Mouse (Mus musculus): ENCODE data around the gene Hba-a2.
"Not testable (repeated sequence)": the region's sequence is repeated elsewhere in the genome, so short reads cannot be mapped to it uniquely, and the experiment has no call there.

Hba-a2 gene

GRCm38 (mm10) chr11:32296203-32296602 is at the start of gene Hba-a2:
TSS of gene Hba-a2 (plus strand) at chr11:32296489.
- in situ Hi-C loops (cut with MboI; ENCODE audit: low sequenced_read_pairs), result not testable (repeated sequence)

GRCm38 (mm10) chr11:32247068-32247467 is 49.2 kb upstream of the Hba-a2 start:
- in situ Hi-C loops (cut with MboI; ENCODE audit: low sequenced_read_pairs), result no loop called here

- in situ Hi-C loops (cut with MboI; ENCODE audit: low sequenced_read_pairs), result no loop called here
Observed at GRCm38 (mm10) chr11:32248350-32248749, 47.9 kb upstream of the Hba-a2 start.

DNA sequence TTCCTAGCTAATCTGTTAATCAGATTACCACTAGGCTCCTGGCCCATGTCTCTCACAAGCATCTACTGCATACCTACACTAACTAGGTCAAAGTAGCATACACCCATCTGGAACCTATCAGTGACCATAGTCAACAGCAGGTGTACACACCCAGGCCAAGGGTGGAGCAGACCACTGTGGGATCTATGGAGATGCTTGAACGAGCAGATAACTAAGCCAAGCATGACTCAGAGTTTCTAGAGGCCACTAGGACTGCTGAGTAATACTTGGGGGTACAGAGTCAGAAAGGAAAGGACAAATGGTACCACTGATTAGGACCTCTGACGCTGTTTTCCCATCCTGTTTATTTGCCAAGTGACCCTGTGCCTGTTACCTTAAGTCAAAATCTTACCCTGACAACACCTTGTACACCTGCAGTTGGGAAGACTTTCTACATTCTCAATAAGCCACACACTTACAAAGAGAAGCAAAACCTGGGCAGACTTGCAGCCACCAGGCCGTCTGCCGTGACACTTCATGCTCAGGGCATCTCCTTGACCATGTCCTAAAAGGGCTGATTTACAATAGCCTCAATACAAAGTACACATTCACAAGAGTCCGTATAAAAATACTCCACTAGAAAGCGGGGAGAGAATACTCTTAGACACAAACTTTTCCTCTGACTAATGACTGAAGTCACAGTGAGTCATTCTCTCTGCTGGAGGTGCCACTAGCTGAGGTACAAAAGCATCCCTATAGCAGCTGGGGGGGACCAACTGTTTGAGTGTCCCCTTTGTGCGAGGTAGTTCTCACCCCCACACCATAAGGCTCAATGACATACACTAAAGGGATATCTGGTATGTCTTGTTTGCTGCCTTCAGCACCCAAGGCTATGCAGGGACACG is 45.2 kb upstream of the Hba-a2 start:
- in situ Hi-C loops (cut with MboI; ENCODE audit: low sequenced_read_pairs), result no loop called here

DNA sequence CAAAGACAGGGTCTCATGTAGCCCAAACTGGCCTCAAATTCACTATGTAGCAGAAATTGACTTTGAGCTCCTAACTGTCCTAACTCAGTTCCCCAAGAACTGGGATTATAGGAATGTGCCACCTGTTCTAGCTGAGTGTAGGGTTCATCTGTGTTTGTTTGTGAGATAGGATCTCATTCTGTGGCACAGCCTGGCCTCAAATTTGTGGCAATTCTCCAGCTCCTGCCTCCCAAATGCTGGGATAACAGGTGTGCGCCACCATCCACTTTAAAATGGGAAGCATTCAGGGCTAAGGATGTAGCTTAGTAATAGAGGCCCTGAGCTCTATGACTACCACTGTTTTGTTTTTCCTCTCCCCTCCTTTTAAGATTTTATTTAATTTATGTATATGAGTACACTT is 43.2 kb upstream of the Hba-a2 start:
- in situ Hi-C loops (cut with MboI; ENCODE audit: low sequenced_read_pairs), result no loop called here

- in situ Hi-C loops (cut with MboI; ENCODE audit: low sequenced_read_pairs), result no loop called here
Observed at GRCm38 (mm10) chr11:32256146-32256545, 40.1 kb upstream of the Hba-a2 start.

DNA sequence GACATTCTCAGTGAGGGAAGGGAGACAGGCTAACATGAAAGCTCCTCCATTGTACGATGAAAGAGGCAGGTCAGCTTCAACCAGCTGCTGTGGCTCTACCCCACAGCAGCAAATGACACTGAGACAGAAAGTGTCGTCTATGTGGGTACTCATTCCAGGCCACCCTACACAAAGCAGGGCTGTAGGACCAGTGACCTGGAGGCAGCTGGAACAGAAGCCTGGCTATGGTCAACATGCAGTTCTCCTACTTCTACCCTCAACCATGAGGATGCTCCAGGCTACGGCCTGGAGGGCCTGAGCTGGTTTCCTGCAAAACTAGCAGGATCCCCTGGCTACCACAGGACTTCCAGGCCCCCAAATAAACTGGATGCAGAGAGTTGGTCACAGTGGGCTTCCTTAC is 39.7 kb upstream of the Hba-a2 start:
- in situ Hi-C loops (cut with MboI; ENCODE audit: low sequenced_read_pairs), result no loop called here

DNA sequence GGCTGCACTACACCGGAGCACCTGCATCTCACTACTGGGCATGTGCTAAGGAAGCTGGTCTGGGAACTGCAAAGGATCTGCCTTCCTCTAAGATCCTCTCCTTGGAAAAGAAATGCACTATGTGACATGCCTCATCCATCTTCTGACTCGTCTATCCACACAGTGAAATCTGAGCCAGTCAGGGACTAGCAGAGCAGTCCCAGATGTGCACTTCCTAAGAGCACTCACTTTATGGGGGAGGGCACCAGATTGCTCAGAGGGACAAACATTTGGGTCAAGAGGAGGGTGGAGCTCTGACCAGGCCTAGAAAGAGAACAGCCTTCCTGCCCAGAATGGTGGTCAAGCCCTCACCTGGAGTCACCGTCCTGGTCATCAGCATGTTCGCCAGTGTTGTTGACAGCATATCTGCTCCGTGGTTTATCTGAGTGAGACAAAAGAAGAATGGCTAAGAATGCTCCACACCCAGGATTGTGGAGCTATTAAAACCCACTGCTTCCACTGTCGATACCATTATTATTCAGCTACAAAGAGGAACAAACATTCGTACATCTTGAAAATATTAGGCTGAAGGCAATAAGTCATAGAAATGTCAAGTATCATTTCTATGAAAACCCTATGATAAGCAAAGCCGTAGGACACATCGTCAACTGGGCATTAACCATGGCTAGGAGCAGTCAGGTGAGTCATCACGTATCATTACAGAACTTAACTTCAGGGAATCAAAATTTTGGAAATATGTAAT is 33.4 kb upstream of the Hba-a2 start:
- in situ Hi-C loops (cut with MboI; ENCODE audit: low sequenced_read_pairs), result no loop called here

GRCm38 (mm10) chr11:32265117-32265738 is 31.1 kb upstream of the Hba-a2 start:
- in situ Hi-C loops (cut with MboI; ENCODE audit: low sequenced_read_pairs), result no loop called here

DNA sequence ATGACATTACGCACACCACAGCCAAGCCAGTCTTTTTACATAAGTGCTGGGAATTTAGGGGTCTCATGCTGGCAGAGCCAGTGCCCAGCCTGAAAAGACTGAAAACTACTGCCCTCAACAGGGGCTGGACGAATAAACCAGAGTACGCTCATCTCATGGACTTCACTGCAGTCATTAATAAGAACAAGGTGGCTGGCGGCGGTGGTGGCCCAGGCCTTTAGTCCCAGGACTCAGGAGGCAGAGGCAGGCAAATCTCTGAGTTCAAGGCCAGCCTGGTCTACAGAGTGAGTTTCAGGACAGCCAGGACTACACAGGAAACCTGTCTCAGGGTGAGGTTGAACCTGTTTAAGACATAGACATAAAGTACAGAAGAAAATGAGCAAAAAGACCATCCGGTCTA is 30.1 kb upstream of the Hba-a2 start:
- in situ Hi-C loops (cut with MboI; ENCODE audit: low sequenced_read_pairs), result no loop called here

GRCm38 (mm10) chr11:32266776-32267175 is 29.5 kb upstream of the Hba-a2 start:
- in situ Hi-C loops (cut with MboI; ENCODE audit: low sequenced_read_pairs), result no loop called here

DNA sequence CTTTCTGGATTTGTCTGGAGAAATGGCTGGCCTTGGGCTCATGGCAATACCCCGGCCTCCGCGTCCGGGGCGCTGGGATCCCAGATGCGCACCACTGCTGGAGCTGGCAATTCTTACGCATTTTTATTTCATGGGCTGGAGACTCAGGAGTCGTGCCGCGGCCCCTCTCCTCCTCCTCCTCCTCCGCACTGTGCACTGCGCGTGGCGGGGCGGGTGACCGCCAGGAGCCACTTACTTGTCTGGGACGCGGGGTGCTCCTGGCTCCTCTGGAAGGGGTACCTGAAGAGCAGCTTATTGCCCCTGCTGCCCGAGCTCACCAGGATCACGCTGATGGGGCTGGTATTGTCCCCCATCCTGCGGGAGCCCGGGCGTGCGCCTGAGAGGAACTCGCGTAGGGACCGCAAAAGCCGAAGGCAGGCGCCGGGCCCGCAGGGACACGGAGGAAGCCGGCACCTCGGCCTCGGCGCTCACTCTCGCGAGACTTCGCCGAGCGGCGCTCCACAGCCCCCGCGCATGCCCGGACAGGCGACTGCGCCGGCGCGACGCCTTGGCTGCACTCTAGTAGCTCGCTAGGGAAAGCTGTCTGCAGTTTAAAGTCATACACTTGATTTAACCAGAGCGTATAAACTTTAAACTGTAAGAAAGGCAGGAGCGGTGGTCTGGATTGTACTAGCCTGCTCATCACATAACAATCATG is 29.0 kb upstream of the Hba-a2 start, which contains the start of gene Nprl3:
TSS of gene Nprl3 (minus strand) at position 520 of the 697 bp plus-strand sequence.
- in situ Hi-C loops (cut with MboI; ENCODE audit: low sequenced_read_pairs), result no loop called here

- in situ Hi-C loops (cut with MboI; ENCODE audit: low sequenced_read_pairs), result no loop called here
Observed at GRCm38 (mm10) chr11:32267964-32268363, 28.3 kb upstream of the Hba-a2 start.

DNA sequence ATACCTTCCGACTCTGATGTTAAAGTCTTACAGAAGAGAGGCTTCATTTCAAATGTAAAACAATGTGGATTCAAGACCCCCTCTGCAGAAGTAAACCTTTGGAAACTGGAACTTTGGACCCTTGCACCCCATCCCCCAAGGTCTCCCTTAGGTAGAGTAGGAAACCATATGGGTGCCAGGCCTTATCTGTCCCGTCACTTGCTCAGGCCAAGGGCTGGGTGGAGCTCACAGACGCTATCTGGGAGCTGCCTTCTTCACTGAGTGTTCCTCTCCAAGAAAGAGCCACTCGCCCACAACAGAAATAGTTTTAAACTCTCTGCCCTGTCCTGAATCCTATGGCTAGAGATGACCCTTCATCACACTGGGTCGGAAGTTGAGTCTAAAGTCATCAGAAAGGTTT is 27.3 kb upstream of the Hba-a2 start:
- in situ Hi-C loops (cut with MboI; ENCODE audit: low sequenced_read_pairs), result no loop called here

DNA sequence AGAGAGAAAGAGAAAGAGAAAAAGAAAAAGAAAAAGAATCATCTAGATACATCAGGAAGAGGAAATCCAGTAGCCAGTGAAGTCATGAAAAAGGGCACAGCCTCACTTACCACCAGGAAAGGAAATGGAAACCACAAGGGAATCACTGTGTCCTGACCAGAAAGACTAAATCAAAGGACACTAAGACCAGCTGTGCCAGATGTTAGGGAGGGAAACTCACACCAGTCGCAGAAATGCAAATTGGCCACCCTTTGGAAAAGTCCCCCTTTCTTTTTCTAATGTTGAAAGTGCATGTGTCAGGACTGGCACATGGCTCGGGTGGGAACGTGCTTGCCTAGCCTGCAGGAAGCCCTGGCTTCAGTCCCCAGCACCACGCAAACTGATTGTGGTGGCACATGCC is 25.1 kb upstream of the Hba-a2 start:
- in situ Hi-C loops (cut with MboI; ENCODE audit: low sequenced_read_pairs), result no loop called here

DNA sequence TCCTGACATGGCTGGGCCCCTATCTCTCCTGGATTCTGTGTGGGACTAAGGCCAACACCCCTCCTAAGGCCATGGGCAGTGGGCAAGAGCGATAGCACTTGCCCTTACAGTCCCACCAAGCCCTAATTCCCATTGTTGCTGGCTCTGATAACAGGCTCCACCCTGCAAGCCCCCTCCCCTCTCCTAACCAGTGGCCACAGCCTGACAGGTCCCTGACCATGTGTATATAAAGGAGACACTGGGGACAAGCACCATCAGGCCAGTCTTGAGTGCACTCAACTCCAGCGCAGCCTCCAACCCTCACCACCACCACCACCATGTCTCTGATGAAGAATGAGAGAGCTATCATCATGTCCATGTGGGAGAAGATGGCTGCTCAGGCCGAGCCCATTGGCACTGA is 19.9 kb upstream of the Hba-a2 start, which contains the start of gene Hba-x:
TSS of gene Hba-x (plus strand) at position 54 of the 400 bp plus-strand sequence.
- in situ Hi-C loops (cut with MboI; ENCODE audit: low sequenced_read_pairs), result no loop called here

- in situ Hi-C loops (cut with MboI; ENCODE audit: low sequenced_read_pairs), result no loop called here
Observed at GRCm38 (mm10) chr11:32277736-32278457, 18.4 kb upstream of the Hba-a2 start.

DNA sequence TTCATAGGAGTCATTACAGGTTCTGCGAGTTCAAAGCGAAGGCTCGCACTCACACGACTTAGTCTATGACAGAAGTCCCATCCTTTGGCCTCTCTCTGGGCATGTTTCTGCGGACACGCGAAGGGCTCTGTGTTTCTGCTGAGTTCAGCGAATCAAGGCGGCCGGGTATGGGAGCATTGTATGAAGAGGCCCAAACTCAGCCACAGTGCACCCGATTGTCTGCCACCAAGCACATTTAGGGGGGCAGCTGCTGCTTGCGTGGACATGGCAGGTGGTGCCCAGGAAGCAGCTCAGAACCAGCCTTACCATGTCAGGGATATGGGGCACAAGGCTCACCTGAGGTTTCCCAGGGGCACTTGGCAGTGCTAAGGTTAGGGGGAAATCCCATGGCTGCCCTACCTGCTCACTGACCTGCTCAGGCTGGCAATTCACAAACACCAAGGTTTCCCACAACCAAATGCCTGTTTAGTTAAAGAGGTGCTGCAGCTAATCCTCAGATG is 17.8 kb upstream of the Hba-a2 start:
- in situ Hi-C loops (cut with MboI; ENCODE audit: low sequenced_read_pairs), result no loop called here

DNA sequence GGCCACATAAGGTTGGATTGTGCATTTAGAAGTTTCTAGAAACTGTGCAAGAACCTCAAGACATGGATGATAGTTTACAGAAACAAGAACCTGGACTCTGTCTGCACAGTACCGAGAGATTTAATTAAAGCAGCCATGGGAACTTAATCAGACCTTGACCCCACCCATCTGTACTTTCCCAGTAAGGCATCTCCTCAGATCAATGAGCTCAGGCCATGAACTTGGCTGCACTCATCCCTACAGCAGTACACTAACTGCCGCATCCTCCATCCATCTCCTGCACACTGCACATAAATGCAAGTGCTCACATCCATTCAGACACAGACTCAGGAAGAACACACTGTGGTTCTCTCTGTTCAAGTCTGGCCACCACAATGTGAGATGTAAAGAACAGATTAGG is 15.6 kb upstream of the Hba-a2 start:
- in situ Hi-C loops (cut with MboI; ENCODE audit: low sequenced_read_pairs), result no loop called here

All from CH12F3 (cell line).